Mouse (Mus musculus) liver, embryonic 11.5 days (tissue): ENCODE measurements at regions not wholly inside any gene's neighbourhood (a gene's known extent, or its start where the extent isn't known, plus 50 kb on each side); places are given as distances from the start of the nearest gene placed in this dataset.

ENCODE experiments used
- ATAC-seq: fragments of 200-750 bp; cut with Nextera tagmentation; replicated peaks from 2 replicates; pipeline ENCODE4 v1.8.0; 2017; ENCODE audit warnings: moderate number of reproducible peaks, mild to moderate bottlenecking, moderate TSS enrichment, moderate library complexity; ENCODE audit not compliant: low FRiP score
- DNase-seq: peaks from one replicate; pipeline ENCODE4 v3.0.0-alpha.2; 2017; ENCODE audit warnings: low spot score
- H3K27ac ChIP-seq: fragments of 300-500 bp; sonication (generic); 2 replicates; pipeline ENCODE4 v1.5.1; 2014; ENCODE audit warnings: mild to moderate bottlenecking, low read depth, low read length, control low read depth
- H3K27me3 ChIP-seq: fragments of 300-500 bp; sonication (generic); replicated peaks from 2 replicates; pipeline ENCODE4 v1.6.1; 2014; ENCODE audit warnings: low read length, mixed read lengths; ENCODE audit not compliant: control insufficient read depth, insufficient read depth
- H3K36me3 ChIP-seq: fragments of 300-500 bp; sonication (generic); 2 replicates; pipeline ENCODE4 v1.6.1; 2014; ENCODE audit warnings: mild to moderate bottlenecking, low read length, moderate library complexity, mixed read lengths; ENCODE audit not compliant: control insufficient read depth, insufficient read depth
- H3K4me1 ChIP-seq: fragments of 300-500 bp; sonication (generic); replicated peaks from 2 replicates; pipeline ENCODE4 v1.6.1; 2014; ENCODE audit warnings: low read length, mixed read lengths; ENCODE audit not compliant: control insufficient read depth, insufficient read depth
- H3K4me2 ChIP-seq: fragments of 300-500 bp; sonication (generic); 2 replicates; pipeline ENCODE4 v1.6.1; 2014; ENCODE audit warnings: mild to moderate bottlenecking, control low read depth, moderate library complexity
- H3K4me3 ChIP-seq: fragments of 300-500 bp; sonication (generic); 2 replicates; pipeline ENCODE4 v1.5.1; 2014; ENCODE audit warnings: low read depth, low read length, control low read depth
- H3K9ac ChIP-seq: fragments of 300-500 bp; sonication (generic); 2 replicates; pipeline ENCODE4 v1.6.1; 2014; ENCODE audit warnings: low read depth, low read length, control low read depth
- H3K9me3 ChIP-seq: fragments of 300-500 bp; sonication (generic); 2 replicates; pipeline ENCODE4 v1.6.1; 2016; ENCODE audit warnings: low read length, inconsistent platforms, mixed read lengths; ENCODE audit not compliant: control insufficient read depth
- WGBS: fragments of 180-500 bp; shearing (Covaris S2); extraction: QIAGEN DNeasy Blood & Tissue Kit; methylation state at CpG from one replicate; pipeline ENCODE4 v1.1.7; 2014; 5-methylcytosine and 5-hydroxymethylcytosine counted together

GRCm38 (mm10) chr9:33060636-33061264 lies 424.7 kb downstream of the Ets1 start:
- H3K4me3 ChIP-seq, result no peak overlapping the region
- no peaks in the 10 kb centered on the region for H3K9me3 ChIP-seq
- ATAC-seq (no peak), DNase-seq (no peak)
- H3K36me3 ChIP-seq, result no peaks in the 10 kb centered on the region
- no peak overlapping the region for H3K27ac ChIP-seq
- no peaks in the 10 kb centered on the region for H3K27me3 ChIP-seq
- H3K9ac ChIP-seq, result no peak overlapping the region
- H3K4me1 ChIP-seq, result no peaks in the 10 kb centered on the region
- 77% methylated on average over 6 of the region's 6 CpGs for WGBS
- no peak overlapping the region for H3K4me2 ChIP-seq

GRCm38 (mm10) chr9:33062476-33062875 lies 426.5 kb downstream of the Ets1 start:
- Histone ChIP-seq H3K4me2 (no peak overlapping the region), H3K36me3 (no peaks in the 10 kb centered on the region), H3K27me3 (no peaks in the 10 kb centered on the region), H3K4me3 (no peak overlapping the region), H3K4me1 (no peaks in the 10 kb centered on the region), H3K27ac (no peak overlapping the region), H3K9me3 (no peaks in the 10 kb centered on the region), H3K9ac (no peak overlapping the region)
- WGBS, result 86% methylated on average over 4 of the region's 4 CpGs
- no peak for ATAC-seq
- DNase-seq, result no peak

GRCm38 (mm10) chr9:33065331-33065730 lies 429.3 kb downstream of the Ets1 start:
- H3K4me3 ChIP-seq, result no peak overlapping the region
- 82% methylated on average over 3 of the region's 3 CpGs for WGBS
- DNase-seq, result no peak
- no peak overlapping the region for H3K27ac ChIP-seq
- ATAC-seq, result no peak
- no peak overlapping the region for H3K4me2 ChIP-seq
- no peaks in the 10 kb centered on the region for H3K9me3 ChIP-seq
- H3K4me1 ChIP-seq, result no peaks in the 10 kb centered on the region
- H3K9ac ChIP-seq, result no peak overlapping the region
- H3K36me3 ChIP-seq, result no peaks in the 10 kb centered on the region
- H3K27me3 ChIP-seq, result no peaks in the 10 kb centered on the region

DNA sequence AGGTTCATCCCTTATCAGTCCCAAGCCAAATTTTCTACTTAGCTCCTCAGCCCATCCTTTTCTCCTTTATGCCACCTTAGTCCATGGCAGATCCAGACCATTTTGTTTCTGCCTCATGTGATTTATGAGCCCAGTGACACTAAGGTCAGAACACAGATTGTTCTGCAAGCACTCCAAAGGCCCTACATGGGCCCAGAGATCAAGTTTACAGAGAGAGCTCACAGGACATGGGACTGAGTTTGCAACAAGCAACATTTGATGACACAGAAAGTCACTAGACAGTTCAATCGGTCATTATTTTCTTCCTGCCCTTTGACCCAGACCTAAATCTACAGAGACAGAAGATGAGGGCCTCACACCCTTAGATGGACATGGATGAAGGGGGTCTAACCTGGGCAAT lies 431.5 kb downstream of the Ets1 start:
- no peaks in the 10 kb centered on the region for H3K4me1 ChIP-seq
- H3K27ac ChIP-seq, result no peak overlapping the region
- DNase-seq (no peak), ATAC-seq (no peak)
- H3K4me2 ChIP-seq, result no peak overlapping the region
- no peak overlapping the region for H3K9ac ChIP-seq
- no peaks in the 10 kb centered on the region for H3K36me3 ChIP-seq
- H3K4me3 ChIP-seq, result no peak overlapping the region
- no peaks in the 10 kb centered on the region for H3K9me3 ChIP-seq
- WGBS, result 77% methylated on average over 1 of the region's 1 CpGs
- no peaks in the 10 kb centered on the region for H3K27me3 ChIP-seq

DNA sequence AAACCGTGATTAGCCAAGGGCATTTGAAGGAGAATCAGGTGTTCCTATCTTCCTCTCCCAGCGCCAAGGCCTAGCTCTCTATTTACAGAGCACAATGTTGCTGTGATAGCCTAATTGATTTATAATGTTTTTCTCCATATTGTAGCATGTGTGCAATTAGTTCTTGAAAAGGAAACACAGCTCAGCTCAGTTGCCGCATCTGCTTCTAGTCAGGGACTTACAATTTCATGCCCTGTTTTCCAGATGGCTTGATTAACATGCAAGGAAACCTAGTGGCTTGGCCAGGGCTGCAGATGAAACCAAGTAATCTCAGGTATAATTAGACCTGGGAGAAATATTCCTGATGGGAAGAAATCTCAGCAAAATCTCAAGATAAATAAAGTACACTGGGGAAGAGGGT lies 434.1 kb downstream of the Ets1 start:
- H3K27ac ChIP-seq, result no peak overlapping the region
- ATAC-seq (no peak), DNase-seq (no peak)
- 76% methylated on average over 3 of the region's 3 CpGs for WGBS
- H3K9ac ChIP-seq, result no peak overlapping the region
- no peaks in the 10 kb centered on the region for H3K27me3 ChIP-seq
- H3K36me3 ChIP-seq, result no peaks in the 10 kb centered on the region
- no peak overlapping the region for H3K4me3 ChIP-seq
- H3K4me1 ChIP-seq, result no peaks in the 10 kb centered on the region
- no peak overlapping the region for H3K4me2 ChIP-seq
- no peaks in the 10 kb centered on the region for H3K9me3 ChIP-seq

DNA sequence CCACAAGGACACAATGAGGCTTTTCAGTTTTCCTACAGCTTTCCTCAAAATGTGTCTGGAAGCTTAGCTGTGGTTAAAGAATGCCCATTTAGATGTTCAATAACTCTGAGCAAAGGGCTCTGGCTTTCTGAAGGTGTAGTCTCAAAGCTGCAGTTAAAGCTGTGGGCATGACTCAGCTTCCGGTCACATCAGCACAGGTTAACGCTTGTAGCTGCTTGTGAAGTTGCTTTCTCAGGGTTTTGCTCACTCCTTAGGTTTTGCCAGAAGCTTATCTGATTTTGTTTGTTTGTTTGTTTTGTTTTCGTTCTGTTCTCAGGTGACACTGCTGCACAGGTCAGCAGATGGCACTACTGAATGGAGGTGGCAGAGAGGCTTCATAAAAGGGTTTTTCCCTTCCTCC lies 444.2 kb downstream of the Ets1 start:
- H3K36me3 ChIP-seq, result no peaks in the 10 kb centered on the region
- no peak overlapping the region for H3K4me3 ChIP-seq
- 57% methylated on average over 3 of the region's 3 CpGs for WGBS
- H3K27ac ChIP-seq, result no peak overlapping the region
- H3K9ac ChIP-seq, result no peak overlapping the region
- H3K9me3 ChIP-seq, result no peaks in the 10 kb centered on the region
- DNase-seq, result no peak
- no peaks in the 10 kb centered on the region for H3K27me3 ChIP-seq
- no peaks in the 10 kb centered on the region for H3K4me1 ChIP-seq
- ATAC-seq, result no peak
- no peak overlapping the region for H3K4me2 ChIP-seq

- H3K9ac ChIP-seq, result no peak overlapping the region
- no peaks in the 10 kb centered on the region for H3K4me1 ChIP-seq
- no peak overlapping the region for H3K4me2 ChIP-seq
- ATAC-seq (no peak), DNase-seq (no peak)
- no peak overlapping the region for H3K4me3 ChIP-seq
- WGBS, result 55% methylated on average over 6 of the region's 6 CpGs
- no peaks in the 10 kb centered on the region for H3K27me3 ChIP-seq
- no peak overlapping the region for H3K27ac ChIP-seq
- no peaks in the 10 kb centered on the region for H3K9me3 ChIP-seq
- H3K36me3 ChIP-seq, result no peaks in the 10 kb centered on the region
Measured at GRCm38 (mm10) chr9:33080774-33081173, 444.8 kb downstream of the Ets1 start.

GRCm38 (mm10) chr9:33089977-33090376 lies 454.0 kb downstream of the Ets1 start:
- Histone ChIP-seq H3K4me2 (no peak overlapping the region), H3K4me3 (no peak overlapping the region), H3K9me3 (no peaks in the 10 kb centered on the region), H3K27me3 (no peaks in the 10 kb centered on the region), H3K36me3 (no peaks in the 10 kb centered on the region), H3K27ac (no peak overlapping the region), H3K4me1 (no peaks in the 10 kb centered on the region), H3K9ac (no peak overlapping the region)
- no peak for ATAC-seq
- WGBS, result 73% methylated on average over 3 of the region's 3 CpGs
- no peak for DNase-seq

GRCm38 (mm10) chr9:33091664-33092063 lies 455.6 kb downstream of the Ets1 start:
- H3K4me3 ChIP-seq, result no peak overlapping the region
- WGBS, result 62% methylated on average over 3 of the region's 3 CpGs
- no peaks in the 10 kb centered on the region for H3K4me1 ChIP-seq
- no peak overlapping the region for H3K4me2 ChIP-seq
- ATAC-seq (no peak), DNase-seq (no peak)
- H3K9me3 ChIP-seq, result no peaks in the 10 kb centered on the region
- no peaks in the 10 kb centered on the region for H3K36me3 ChIP-seq
- H3K27me3 ChIP-seq, result no peaks in the 10 kb centered on the region
- H3K9ac ChIP-seq, result no peak overlapping the region
- no peak overlapping the region for H3K27ac ChIP-seq
